Mouse (Mus musculus) MEL (cell line): ENCODE data around the gene Mfn1.

Experiments used
- CTCF ChIP-seq, 3 experiments: IDR thresholded peaks in 2 of 3; conservative IDR thresholded peaks in 1 of 3; 2 replicates each; pipeline ENCODE4 v1.5.1; 2011 to 2012; ENCODE audit warnings: low read length in 3 of 3, low read depth in 2 of 3, mild to moderate bottlenecking in 2 of 3, improper control_type of control experiment in 1 of 3, inconsistent platforms in 1 of 3, mixed read lengths in 1 of 3, moderate library complexity in 1 of 3; ENCODE audit not compliant: control insufficient read depth in 1 of 3, insufficient read depth in 1 of 3, poor library complexity in 1 of 3, severe bottlenecking in 1 of 3
- MAFK ChIP-seq: IDR thresholded peaks from 2 replicates; pipeline ENCODE4 v1.6.1; 2011; ENCODE audit warnings: low read depth, mild to moderate bottlenecking, low read length, improper control_type of control experiment, borderline replicate concordance
- TAL1 ChIP-seq: IDR thresholded peaks from 2 replicates; pipeline ENCODE4 v1.6.1; 2012; ENCODE audit warnings: mild to moderate bottlenecking, inconsistent platforms, low read length, moderate library complexity, mixed read lengths

GRCm38 (mm10) chr3:32506366-32507225 lies 22.7 kb upstream of the Mfn1 start:
- no peak for TF ChIP-seq TAL1
- TF ChIP-seq MAFK = no peak
- no peak for TF ChIP-seq CTCF (IDR thresholded peaks at IDR 0.05 in 2 of 3, conservative IDR thresholded peaks at IDR 0.05 in 1 of 3; ENCODE audit: control insufficient read depth in 1 of 3, insufficient read depth in 1 of 3, low read depth in 2 of 3, low read length in 3 of 3, poor library complexity in 1 of 3, severe bottlenecking in 1 of 3)
